Mouse (Mus musculus): Measurements from ENCODE around the gene Lrrtm4. TPM values are rescaled to one million over a fixed set of nuclear protein-coding genes. Genes with fewer than 3 reads are reported as not detected.

Lrrtm4 gene
- polyA plus RNA-seq, 1 experiment from 2014 or later = 4.1 TPM

DNA sequence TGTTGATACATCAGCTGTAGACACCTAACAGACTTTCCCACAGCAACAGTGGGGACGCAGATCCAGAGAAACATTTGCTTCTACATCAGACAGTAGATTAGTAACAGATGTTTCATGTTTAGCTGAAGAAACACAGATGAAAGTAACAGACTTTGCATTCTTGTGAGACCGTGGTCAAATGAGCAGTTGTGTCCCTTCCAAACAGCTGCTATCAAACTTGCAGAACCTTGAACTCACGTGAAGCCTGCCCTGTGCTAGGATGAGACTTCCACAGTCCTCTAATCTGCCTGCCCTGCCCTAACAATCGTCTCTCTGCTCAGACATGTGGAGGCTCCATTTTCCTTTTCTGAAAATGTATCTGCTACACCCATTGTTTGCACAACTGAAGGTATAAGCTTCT lies 245.3 kb downstream of the Lrrtm4 start:
- Histone ChIP-seq H3K9ac (ENCODE audit: low read length) (no peak overlapping the region), H3K36me3 (ENCODE audit: control insufficient read depth, insufficient read depth, low read length) (no peaks in the 10 kb centered on the region), H3K4me1 (ENCODE audit: control insufficient read depth, insufficient read depth, low read length) (no peaks in the 10 kb centered on the region), H3K4me2 (no peak overlapping the region), H3K4me3 (ENCODE audit: low read depth, low read length) (no peak overlapping the region), H3K27me3 (ENCODE audit: control insufficient read depth, insufficient read depth, low read length) (no peaks in the 10 kb centered on the region), H3K27ac (ENCODE audit: low read depth, low read length) (no peak overlapping the region), H3K9me3 (ENCODE audit: control insufficient read depth, low read length) (no peaks in the 10 kb centered on the region)
- DNase-seq (ENCODE audit: low spot score, missing footprints) (no peak), ATAC-seq (ENCODE audit: low FRiP score) (no peak)
- WGBS = 72% methylated on average over 4 of the region's 4 CpGs

- Histone ChIP-seq H3K4me3 (ENCODE audit: low read depth, low read length) (no peak overlapping the region), H3K27me3 (ENCODE audit: control insufficient read depth, insufficient read depth, low read length) (no peaks in the 10 kb centered on the region)
Measured at GRCm38 (mm10) chr6:80264584-80264983, 245.9 kb downstream of the Lrrtm4 start.

GRCm38 (mm10) chr6:80265746-80266145 lies 247.1 kb downstream of the Lrrtm4 start:
- H3K4me2 ChIP-seq = no peak overlapping the region
- DNase-seq (ENCODE audit: low spot score, missing footprints) (no peak), ATAC-seq (ENCODE audit: low FRiP score) (no peak)
- H3K4me1 ChIP-seq (ENCODE audit: control insufficient read depth, insufficient read depth, low read length) = no peaks in the 10 kb centered on the region
- no peak overlapping the region for H3K27ac ChIP-seq (ENCODE audit: low read depth, low read length)
- H3K9ac ChIP-seq (ENCODE audit: low read length) = no peak overlapping the region
- no peaks in the 10 kb centered on the region for H3K36me3 ChIP-seq (ENCODE audit: control insufficient read depth, insufficient read depth, low read length)
- no peaks in the 10 kb centered on the region for H3K27me3 ChIP-seq (ENCODE audit: control insufficient read depth, insufficient read depth, low read length)
- H3K9me3 ChIP-seq (ENCODE audit: control insufficient read depth, low read length) = no peaks in the 10 kb centered on the region
- H3K4me3 ChIP-seq (ENCODE audit: low read depth, low read length) = no peak overlapping the region
- WGBS = 69% methylated on average over 3 of the region's 3 CpGs

More at GRCm38 (mm10) chr6:80264584-80264983, 245.9 kb downstream of the Lrrtm4 start:
- DNase-seq (ENCODE audit: low spot score, missing footprints) = no peak
- Histone ChIP-seq H3K36me3 (ENCODE audit: control insufficient read depth, insufficient read depth, low read length) (no peaks in the 10 kb centered on the region), H3K27ac (ENCODE audit: low read depth, low read length) (no peak overlapping the region), H3K9ac (ENCODE audit: low read length) (no peak overlapping the region), H3K4me2 (no peak overlapping the region), H3K9me3 (ENCODE audit: control insufficient read depth, low read length) (no peaks in the 10 kb centered on the region), H3K4me1 (ENCODE audit: control insufficient read depth, insufficient read depth, low read length) (no peaks in the 10 kb centered on the region)
- no peak for ATAC-seq (ENCODE audit: low FRiP score)

GRCm38 (mm10) chr6:80286968-80287367 lies 268.3 kb downstream of the Lrrtm4 start:
- Histone ChIP-seq H3K4me1 (ENCODE audit: control insufficient read depth, insufficient read depth, low read length) (no peaks in the 10 kb centered on the region), H3K4me3 (ENCODE audit: low read depth, low read length) (no peak overlapping the region), H3K27me3 (ENCODE audit: control insufficient read depth, insufficient read depth, low read length) (no peaks in the 10 kb centered on the region), H3K9ac (ENCODE audit: low read length) (no peak overlapping the region), H3K9me3 (ENCODE audit: control insufficient read depth, low read length) (no peaks in the 10 kb centered on the region), H3K36me3 (ENCODE audit: control insufficient read depth, insufficient read depth, low read length) (no peaks in the 10 kb centered on the region), H3K4me2 (no peak overlapping the region), H3K27ac (ENCODE audit: low read depth, low read length) (no peak overlapping the region)
- WGBS = 100% methylated on average over 1 of the region's 1 CpGs
- DNase-seq (ENCODE audit: low spot score, missing footprints) = no peak
- ATAC-seq (ENCODE audit: low FRiP score) = no peak

DNA sequence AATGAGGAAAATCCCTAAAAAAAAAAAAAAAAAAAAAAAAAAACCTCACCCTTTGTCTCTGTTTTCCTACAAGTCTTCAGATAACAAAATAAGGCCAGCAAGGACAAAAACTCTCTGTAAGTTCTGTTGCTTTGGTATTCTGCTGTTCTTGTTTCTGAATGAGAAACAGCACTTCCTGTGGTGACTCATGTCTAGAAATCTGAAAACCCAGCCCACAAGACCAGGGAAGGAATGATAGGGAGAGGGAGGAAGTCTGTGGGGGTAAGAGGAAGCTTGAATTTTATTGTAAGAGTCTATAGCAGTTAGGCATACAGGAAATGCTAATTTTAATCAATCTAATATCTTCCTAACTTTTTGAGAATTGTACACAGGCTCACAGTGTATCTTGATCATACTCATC lies 283.2 kb downstream of the Lrrtm4 start:
- Histone ChIP-seq H3K4me1 (ENCODE audit: control insufficient read depth, insufficient read depth, low read length) (no peaks in the 10 kb centered on the region), H3K9ac (ENCODE audit: low read length) (no peak overlapping the region), H3K9me3 (ENCODE audit: control insufficient read depth, low read length) (no peaks in the 10 kb centered on the region), H3K27me3 (ENCODE audit: control insufficient read depth, insufficient read depth, low read length) (no peaks in the 10 kb centered on the region), H3K27ac (ENCODE audit: low read depth, low read length) (no peak overlapping the region), H3K36me3 (ENCODE audit: control insufficient read depth, insufficient read depth, low read length) (no peaks in the 10 kb centered on the region), H3K4me2 (no peak overlapping the region), H3K4me3 (ENCODE audit: low read depth, low read length) (no peak overlapping the region)
- no peak for ATAC-seq (ENCODE audit: low FRiP score)
- no peak for DNase-seq (ENCODE audit: low spot score, missing footprints)

DNA sequence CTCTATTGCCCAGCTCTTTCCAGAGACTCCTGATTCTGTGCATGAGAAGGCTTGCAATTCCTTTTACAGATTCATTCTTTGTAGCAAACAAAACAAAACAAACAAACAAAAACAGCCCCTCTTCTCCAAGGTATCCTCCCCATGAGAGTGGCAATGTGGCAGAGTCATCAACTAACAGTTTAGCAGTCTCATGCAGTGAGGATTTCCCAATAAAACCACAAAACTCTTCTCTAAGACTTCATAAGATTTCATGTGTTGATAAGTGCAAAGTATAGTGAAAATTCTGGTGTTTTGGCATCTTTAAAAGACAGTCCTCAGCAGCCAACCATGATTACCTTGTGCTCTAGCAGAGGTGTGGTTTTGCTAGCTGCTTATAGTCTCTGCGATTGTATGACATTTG lies 284.9 kb downstream of the Lrrtm4 start:
- Histone ChIP-seq H3K4me1 (ENCODE audit: control insufficient read depth, insufficient read depth, low read length) (no peaks in the 10 kb centered on the region), H3K9ac (ENCODE audit: low read length) (no peak overlapping the region), H3K4me3 (ENCODE audit: low read depth, low read length) (no peak overlapping the region), H3K27me3 (ENCODE audit: control insufficient read depth, insufficient read depth, low read length) (no peaks in the 10 kb centered on the region), H3K9me3 (ENCODE audit: control insufficient read depth, low read length) (no peaks in the 10 kb centered on the region), H3K4me2 (no peak overlapping the region), H3K27ac (ENCODE audit: low read depth, low read length) (no peak overlapping the region), H3K36me3 (ENCODE audit: control insufficient read depth, insufficient read depth, low read length) (no peaks in the 10 kb centered on the region)
- DNase-seq (ENCODE audit: low spot score, missing footprints) = no peak
- WGBS = 84% methylated on average over 1 of the region's 1 CpGs
- no peak for ATAC-seq (ENCODE audit: low FRiP score)

- no peaks in the 10 kb centered on the region for H3K4me1 ChIP-seq (ENCODE audit: control insufficient read depth, insufficient read depth, low read length)
- H3K9me3 ChIP-seq (ENCODE audit: control insufficient read depth, low read length) = no peaks in the 10 kb centered on the region
- ATAC-seq (ENCODE audit: low FRiP score) = no peak
- H3K4me2 ChIP-seq = no peak overlapping the region
- no peak overlapping the region for H3K9ac ChIP-seq (ENCODE audit: low read length)
- no peak overlapping the region for H3K27ac ChIP-seq (ENCODE audit: low read depth, low read length)
- WGBS = 91% methylated on average over 3 of the region's 3 CpGs
- DNase-seq (ENCODE audit: low spot score, missing footprints) = no peak
- H3K36me3 ChIP-seq (ENCODE audit: control insufficient read depth, insufficient read depth, low read length) = no peaks in the 10 kb centered on the region
- H3K4me3 ChIP-seq (ENCODE audit: low read depth, low read length) = no peak overlapping the region
- H3K27me3 ChIP-seq (ENCODE audit: control insufficient read depth, insufficient read depth, low read length) = no peaks in the 10 kb centered on the region
Measured at GRCm38 (mm10) chr6:80328391-80328790, 309.7 kb downstream of the Lrrtm4 start.

DNA sequence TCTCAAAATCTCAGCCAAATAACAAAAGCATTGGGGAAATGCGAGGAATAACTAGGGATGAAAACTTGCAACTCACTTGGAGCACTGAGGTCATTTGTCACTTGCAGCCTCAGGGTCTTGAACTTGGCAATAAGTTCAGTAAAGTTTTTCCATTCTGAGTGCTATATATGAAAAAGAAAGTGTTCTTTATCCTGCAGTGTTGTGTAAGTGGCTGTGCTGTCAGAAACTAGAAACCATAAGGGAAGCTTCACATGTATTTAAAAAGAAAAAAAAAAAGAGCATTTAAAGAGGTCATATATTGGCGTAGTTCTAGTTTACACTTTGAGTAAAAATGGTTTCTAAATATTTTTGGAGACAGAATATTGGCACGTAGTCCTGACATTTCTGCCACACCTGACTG lies 313.1 kb downstream of the Lrrtm4 start:
- H3K9me3 ChIP-seq (ENCODE audit: control insufficient read depth, low read length) = no peaks in the 10 kb centered on the region
- ATAC-seq (ENCODE audit: low FRiP score) (no peak), DNase-seq (ENCODE audit: low spot score, missing footprints) (no peak)
- H3K27me3 ChIP-seq (ENCODE audit: control insufficient read depth, insufficient read depth, low read length) = no peaks in the 10 kb centered on the region
- H3K36me3 ChIP-seq (ENCODE audit: control insufficient read depth, insufficient read depth, low read length) = no peaks in the 10 kb centered on the region
- H3K4me1 ChIP-seq (ENCODE audit: control insufficient read depth, insufficient read depth, low read length) = no peaks in the 10 kb centered on the region
- no peak overlapping the region for H3K4me3 ChIP-seq (ENCODE audit: low read depth, low read length)
- no peak overlapping the region for H3K27ac ChIP-seq (ENCODE audit: low read depth, low read length)
- WGBS = 89% methylated on average over 3 of the region's 3 CpGs
- no peak overlapping the region for H3K9ac ChIP-seq (ENCODE audit: low read length)
- no peak overlapping the region for H3K4me2 ChIP-seq

DNA sequence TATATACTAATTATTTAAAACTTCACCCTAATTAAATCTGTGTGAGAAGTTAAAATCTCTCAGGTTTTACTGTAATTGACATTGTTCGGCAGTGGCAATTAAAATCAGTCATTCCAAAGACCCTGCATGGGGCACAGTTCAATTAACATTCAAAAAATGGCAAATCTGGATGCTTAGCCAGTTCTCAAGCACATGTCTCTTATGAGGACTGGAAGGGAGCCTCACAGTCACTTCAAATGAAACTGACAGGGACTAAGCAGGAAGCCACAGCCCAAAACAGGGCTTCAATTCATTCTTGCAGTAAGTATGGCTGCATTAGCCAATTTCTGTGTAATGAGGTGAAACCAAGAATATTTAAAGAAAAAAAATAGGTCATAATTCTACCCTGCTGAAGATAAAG lies 333.6 kb downstream of the Lrrtm4 start:
- no peak overlapping the region for H3K27ac ChIP-seq (ENCODE audit: low read depth, low read length)
- H3K36me3 ChIP-seq (ENCODE audit: control insufficient read depth, insufficient read depth, low read length) = no peaks in the 10 kb centered on the region
- H3K4me3 ChIP-seq (ENCODE audit: low read depth, low read length) = no peak overlapping the region
- DNase-seq (ENCODE audit: low spot score, missing footprints) (no peak), ATAC-seq (ENCODE audit: low FRiP score) (no peak)
- H3K9ac ChIP-seq (ENCODE audit: low read length) = no peak overlapping the region
- no peak overlapping the region for H3K4me2 ChIP-seq
- 76% methylated on average over 1 of the region's 1 CpGs for WGBS
- no peaks in the 10 kb centered on the region for H3K4me1 ChIP-seq (ENCODE audit: control insufficient read depth, insufficient read depth, low read length)
- H3K27me3 ChIP-seq (ENCODE audit: control insufficient read depth, insufficient read depth, low read length) = no peaks in the 10 kb centered on the region
- no peaks in the 10 kb centered on the region for H3K9me3 ChIP-seq (ENCODE audit: control insufficient read depth, low read length)

DNA sequence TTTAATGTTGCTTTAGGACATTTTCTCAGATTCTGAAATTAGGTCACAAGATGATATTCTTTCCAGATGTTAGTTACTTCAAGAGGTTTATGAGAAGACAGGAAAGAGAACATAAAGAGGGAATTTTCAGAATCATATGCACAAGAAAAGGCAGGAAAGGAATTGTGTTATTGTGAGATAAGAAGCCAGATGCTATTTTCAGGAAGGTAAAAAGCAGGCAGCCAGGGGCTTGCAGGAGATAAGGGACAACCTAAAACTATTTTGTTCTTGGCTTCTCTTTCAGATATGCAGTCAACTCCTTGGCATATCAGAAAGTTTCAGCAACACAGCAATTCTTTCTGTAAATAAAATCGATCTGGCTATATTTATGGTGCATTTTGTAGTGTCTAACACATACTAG lies 338.4 kb downstream of the Lrrtm4 start:
- no peak overlapping the region for H3K4me2 ChIP-seq
- H3K4me3 ChIP-seq (ENCODE audit: low read depth, low read length) = no peak overlapping the region
- DNase-seq (ENCODE audit: low spot score, missing footprints) (no peak), ATAC-seq (ENCODE audit: low FRiP score) (no peak)
- WGBS = 89% methylated on average over 1 of the region's 1 CpGs
- no peaks in the 10 kb centered on the region for H3K9me3 ChIP-seq (ENCODE audit: control insufficient read depth, low read length)
- no peaks in the 10 kb centered on the region for H3K36me3 ChIP-seq (ENCODE audit: control insufficient read depth, insufficient read depth, low read length)
- H3K27ac ChIP-seq (ENCODE audit: low read depth, low read length) = no peak overlapping the region
- no peaks in the 10 kb centered on the region for H3K4me1 ChIP-seq (ENCODE audit: control insufficient read depth, insufficient read depth, low read length)
- no peak overlapping the region for H3K9ac ChIP-seq (ENCODE audit: low read length)
- H3K27me3 ChIP-seq (ENCODE audit: control insufficient read depth, insufficient read depth, low read length) = no peaks in the 10 kb centered on the region

Data from midbrain, embryonic 11.5 days (tissue).